Mouse (Mus musculus) erythroblast, embryonic 14.5 days (primary cell): Measurements from ENCODE around the gene Cd163. TPM values are rescaled to one million over a fixed set of nuclear protein-coding genes. Genes with fewer than 3 reads are reported as not detected.
A peak's percentile ranks its signal among the peaks of the same experiment; 100 is the strongest.

Experiments
- H3K27me3 ChIP-seq: 2 replicates; pipeline ENCODE4 v1.6.1; 2012; ENCODE audit warnings: inconsistent platforms; ENCODE audit not compliant: control insufficient read depth
- H3K36me3 ChIP-seq: 2 replicates; pipeline ENCODE4 v1.6.1; 2012; ENCODE audit warnings: mild to moderate bottlenecking, inconsistent platforms; ENCODE audit not compliant: control insufficient read depth
- H3K4me1 ChIP-seq: 2 replicates; pipeline ENCODE4 v1.6.1; 2012; ENCODE audit warnings: inconsistent platforms; ENCODE audit not compliant: control insufficient read depth
- H3K4me3 ChIP-seq: replicated peaks from 2 replicates; pipeline ENCODE3; 2012; ENCODE audit warnings: moderate library complexity, mild to moderate bottlenecking, inconsistent platforms
- H3K9me3 ChIP-seq: 2 replicates; pipeline ENCODE4 v1.6.1; 2012; ENCODE audit warnings: low read length, inconsistent platforms, mixed read lengths; ENCODE audit not compliant: control insufficient read depth
- GATA1 ChIP-seq: IDR thresholded peaks from 2 replicates; pipeline ENCODE4 v1.6.1; 2012; ENCODE audit warnings: low read length, inconsistent platforms, mixed read lengths
- TAL1 ChIP-seq: IDR thresholded peaks from 3 replicates; pipeline ENCODE4 v1.6.1; 2012; ENCODE audit warnings: low read length, inconsistent platforms, mixed read lengths
- polyA plus RNA-seq: library from polyadenylated mRNA; stranded (reverse); fragments of >175 nt; gene quantifications from 2 replicates; pipeline ENCODE4 v1.2.3, GENCODE M21; 2012

Cd163 gene
- polyA plus RNA-seq, 1 experiment = not detected

DNA sequence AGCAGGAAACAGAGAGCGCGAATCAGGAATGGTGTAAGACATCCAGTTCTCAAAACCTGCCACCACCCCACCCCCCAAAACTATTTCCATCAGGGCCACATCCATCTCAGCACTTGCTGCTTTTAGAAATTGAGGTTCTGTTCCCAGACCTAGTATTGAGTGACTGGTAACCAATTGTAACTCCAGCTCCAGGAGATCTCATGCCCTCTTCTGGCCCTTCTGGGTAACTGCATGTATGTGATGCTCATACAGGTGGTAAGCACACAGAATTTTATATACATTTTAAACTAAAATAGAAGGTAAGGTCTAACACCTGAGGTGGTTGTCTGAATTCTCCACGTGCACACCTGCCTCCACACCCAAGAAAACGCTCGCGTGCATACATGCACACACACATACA lies 42.2 kb downstream of the Cd163 start:
- no peak for TF ChIP-seq TAL1
- no peak for TF ChIP-seq GATA1
- H3K4me1 ChIP-seq = no peaks in the 10 kb centered on the region
- no peaks in the 10 kb centered on the region for H3K27me3 ChIP-seq
- H3K4me3 ChIP-seq = no peak overlapping the region
- no peaks in the 10 kb centered on the region for H3K9me3 ChIP-seq
- no peaks in the 10 kb centered on the region for H3K36me3 ChIP-seq

DNA sequence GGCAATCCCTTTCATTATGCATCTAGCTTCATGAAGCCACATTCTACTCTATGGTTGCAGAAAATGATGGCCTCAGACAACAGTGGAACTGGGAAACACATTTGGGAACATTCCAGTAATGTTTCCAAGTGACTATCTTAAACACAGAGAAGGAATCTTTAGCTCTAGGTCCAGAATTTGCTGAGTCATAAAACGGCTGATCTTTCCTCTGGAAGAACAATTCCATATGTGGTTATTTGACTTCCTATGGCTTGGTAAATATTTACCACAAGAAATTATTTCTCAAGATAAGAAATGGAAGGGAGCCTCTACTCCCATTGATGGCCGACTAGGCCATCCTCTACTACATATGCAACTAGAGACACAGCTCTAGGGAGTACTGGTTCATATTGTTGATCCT lies 48.8 kb downstream of the Cd163 start:
- H3K27me3 ChIP-seq = no peaks in the 10 kb centered on the region
- no peaks in the 10 kb centered on the region for H3K9me3 ChIP-seq
- no peaks in the 10 kb centered on the region for H3K4me1 ChIP-seq
- no peaks in the 10 kb centered on the region for H3K36me3 ChIP-seq
- no peak for TF ChIP-seq GATA1
- no peak for TF ChIP-seq TAL1
- H3K4me3 ChIP-seq = no peak overlapping the region

DNA sequence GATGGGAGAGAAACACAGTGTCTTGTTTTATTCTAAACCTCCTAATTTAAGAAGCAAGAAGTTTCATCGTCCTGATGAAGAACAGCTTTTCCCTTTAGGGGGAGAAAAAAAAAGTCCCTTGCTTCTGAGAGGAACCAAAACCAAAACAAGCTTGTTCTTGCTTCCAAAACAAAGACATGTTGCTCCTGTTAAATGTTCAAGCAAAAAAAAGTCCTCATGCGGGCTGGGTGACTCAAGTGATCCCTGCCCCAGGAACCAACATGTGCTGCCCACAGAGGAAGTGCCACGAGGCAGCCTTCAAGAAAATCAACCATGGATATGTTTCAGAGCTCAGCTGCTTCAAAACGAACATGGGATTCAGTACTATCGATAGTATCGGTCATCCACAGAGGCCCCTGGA lies 54.5 kb downstream of the Cd163 start:
- no peaks in the 10 kb centered on the region for H3K36me3 ChIP-seq
- TF ChIP-seq GATA1 (no peak), TAL1 (no peak)
- H3K4me3 ChIP-seq = no peak overlapping the region
- H3K4me1 ChIP-seq = no peaks in the 10 kb centered on the region
- H3K27me3 ChIP-seq = no peaks in the 10 kb centered on the region
- no peaks in the 10 kb centered on the region for H3K9me3 ChIP-seq

DNA sequence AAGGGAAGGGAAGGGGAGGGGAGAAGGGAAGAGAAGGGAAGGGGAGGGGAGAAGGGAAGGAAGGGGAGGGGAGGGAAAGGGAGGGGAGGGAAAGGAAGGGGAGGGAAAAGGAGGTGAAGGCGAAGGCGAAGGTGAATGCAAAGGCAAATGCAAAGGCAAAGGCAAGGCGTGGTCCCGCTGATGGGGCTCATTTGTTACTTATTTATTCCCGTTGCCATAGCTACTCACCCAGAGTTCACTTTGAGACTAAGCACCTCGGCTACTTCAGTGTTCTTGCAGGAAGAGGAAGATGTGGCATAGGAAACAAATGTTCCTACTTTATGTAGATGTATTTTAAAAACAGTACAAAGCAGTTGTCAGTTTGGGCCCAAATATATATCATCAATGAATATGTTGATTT lies 56.1 kb downstream of the Cd163 start:
- no peaks in the 10 kb centered on the region for H3K27me3 ChIP-seq

DNA sequence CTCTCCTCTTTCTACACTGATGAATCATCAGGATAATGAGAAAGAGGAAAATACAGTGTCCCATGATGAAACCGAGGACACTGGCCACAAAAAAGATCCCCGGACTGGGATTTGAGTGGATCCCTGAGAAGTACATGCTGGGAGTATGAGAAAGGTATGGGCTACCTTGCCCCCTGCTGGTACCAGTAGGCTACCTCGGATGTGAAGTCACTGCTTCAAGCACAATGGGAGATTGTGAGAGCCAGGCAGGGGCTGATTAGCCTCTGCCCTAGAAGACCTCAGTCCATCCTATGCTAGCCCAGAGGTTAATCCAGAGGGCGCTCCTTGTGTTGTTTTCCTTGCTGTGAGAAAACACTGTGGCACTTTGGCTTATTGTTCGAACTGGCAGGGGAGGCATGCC lies 59.9 kb downstream of the Cd163 start:
- no peak for TF ChIP-seq GATA1
- TF ChIP-seq TAL1 = no peak
- H3K36me3 ChIP-seq = no peaks in the 10 kb centered on the region
- no peaks in the 10 kb centered on the region for H3K9me3 ChIP-seq
- no peak overlapping the region for H3K4me3 ChIP-seq
- H3K27me3 ChIP-seq = no peaks in the 10 kb centered on the region
- no peaks in the 10 kb centered on the region for H3K4me1 ChIP-seq

More for the DNA sequence above, 56.1 kb downstream of the Cd163 start:
- TF ChIP-seq TAL1 = no peak
- no peak for TF ChIP-seq GATA1
- no peak overlapping the region for H3K4me3 ChIP-seq
- no peaks in the 10 kb centered on the region for H3K4me1 ChIP-seq
- no peaks in the 10 kb centered on the region for H3K9me3 ChIP-seq
- no peaks in the 10 kb centered on the region for H3K36me3 ChIP-seq

DNA sequence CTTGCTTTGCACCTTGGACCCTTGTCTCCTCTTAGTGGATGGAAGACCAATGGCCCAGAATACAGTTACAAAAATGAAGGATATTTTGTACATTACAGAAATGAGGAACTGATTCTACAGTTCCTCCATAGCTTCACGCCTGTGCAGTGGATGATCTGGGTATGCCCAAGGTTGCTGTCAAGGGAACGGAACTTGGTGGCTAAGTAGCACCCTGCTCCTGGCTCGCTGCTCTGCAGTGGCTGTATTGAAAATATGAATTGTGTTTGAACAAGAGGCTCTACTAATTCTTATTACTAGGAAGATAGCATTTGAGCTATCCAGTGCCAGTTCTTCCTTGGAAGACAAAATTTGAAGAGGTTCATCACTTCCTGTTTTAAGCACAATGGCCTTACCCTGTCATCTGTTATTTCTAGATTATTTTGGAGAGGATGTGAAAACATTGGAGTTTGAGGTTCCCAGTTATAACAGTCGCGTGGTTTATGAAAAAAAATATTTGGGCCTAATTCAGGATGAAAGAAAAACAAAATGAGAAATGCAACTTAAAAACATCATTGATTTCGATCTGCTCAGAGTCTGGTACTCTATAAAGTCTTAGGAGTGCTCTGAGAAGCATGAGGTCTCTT lies 69.2 kb downstream of the Cd163 start:
- H3K9me3 ChIP-seq = no peaks in the 10 kb centered on the region
- TF ChIP-seq TAL1 = no peak
- TF ChIP-seq GATA1 = no peak
- no peaks in the 10 kb centered on the region for H3K27me3 ChIP-seq
- peaks cover 33% of the 10 kb centered on the region for H3K4me1 ChIP-seq
- H3K4me3 ChIP-seq = no peak overlapping the region
- no peaks in the 10 kb centered on the region for H3K36me3 ChIP-seq

DNA sequence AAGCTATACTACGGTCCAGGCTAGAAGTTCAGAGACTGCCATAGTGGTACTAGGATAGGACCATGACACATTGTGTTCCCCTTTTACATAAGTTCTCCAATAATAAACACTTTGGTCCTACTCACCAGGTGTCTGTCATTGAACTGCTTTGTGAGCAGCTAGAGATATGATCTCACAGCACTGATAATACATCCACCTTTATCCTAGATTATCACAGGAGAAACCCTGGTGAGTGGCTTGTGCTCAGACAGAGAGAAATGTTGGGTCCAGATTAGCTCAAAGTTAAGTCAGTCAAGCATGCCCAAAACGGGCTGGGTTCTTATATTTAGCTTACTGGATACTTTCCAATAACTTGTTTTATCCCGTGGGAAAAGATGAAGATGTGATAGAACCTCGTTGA lies 70.2 kb downstream of the Cd163 start:
- peaks cover 33% of the 10 kb centered on the region for H3K4me1 ChIP-seq
- no peaks in the 10 kb centered on the region for H3K9me3 ChIP-seq
- no peaks in the 10 kb centered on the region for H3K36me3 ChIP-seq
- H3K4me3 ChIP-seq = no peak overlapping the region
- H3K27me3 ChIP-seq = no peaks in the 10 kb centered on the region
- TF ChIP-seq GATA1 = no peak
- TF ChIP-seq TAL1 = no peak

DNA sequence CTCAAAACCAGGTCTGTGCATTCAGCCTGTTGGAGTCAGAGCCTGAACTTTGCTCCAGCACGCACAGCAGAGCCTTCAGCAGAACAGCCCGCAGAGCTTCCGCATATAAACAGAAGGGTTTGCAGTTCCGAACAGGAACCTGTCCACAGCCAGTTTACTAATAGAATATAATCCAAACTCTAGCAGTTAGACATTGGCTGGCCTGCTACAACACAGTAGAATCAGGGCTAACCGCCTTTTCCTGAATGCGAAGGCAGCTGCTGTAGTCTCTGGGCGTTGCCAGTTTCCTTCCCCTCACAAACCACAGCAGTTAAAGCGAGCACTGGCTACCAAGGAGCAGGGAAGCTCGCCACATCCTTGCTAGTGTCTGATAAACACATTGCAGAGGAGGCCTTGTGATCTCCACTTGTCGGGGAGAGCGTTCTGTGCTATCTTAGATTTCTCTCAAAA lies 71.0 kb downstream of the Cd163 start:
- Histone ChIP-seq H3K27me3 (no peaks in the 10 kb centered on the region), H3K4me1 (peaks cover 33% of the 10 kb centered on the region), H3K36me3 (no peaks in the 10 kb centered on the region), H3K9me3 (no peaks in the 10 kb centered on the region), H3K4me3 (peak overlapping the region; percentile 37)
- TF ChIP-seq GATA1 (no peak), TAL1 (peak; percentile 31; the same call in 1 of the 3 replicates)

DNA sequence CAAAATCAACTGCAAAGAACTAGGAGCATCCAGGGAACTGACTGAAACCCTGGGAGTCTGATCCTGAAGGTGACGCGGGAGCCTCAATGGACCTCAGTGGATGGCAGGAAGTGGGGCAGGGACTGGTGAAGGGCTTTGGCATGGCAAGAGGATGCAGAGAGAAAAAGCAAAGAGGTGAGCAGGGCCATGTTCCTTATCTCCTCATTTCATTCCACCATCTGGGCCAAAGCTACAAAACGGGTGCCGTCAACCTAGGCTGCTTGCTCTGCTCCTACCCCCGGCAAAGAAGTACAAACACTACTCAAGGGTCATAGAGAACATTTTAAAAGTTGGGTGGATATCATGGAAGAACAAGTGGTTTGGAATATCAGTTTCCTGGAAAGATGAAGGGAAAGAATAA lies 71.9 kb downstream of the Cd163 start:
- Histone ChIP-seq H3K36me3 (no peaks in the 10 kb centered on the region), H3K4me1 (peaks cover 33% of the 10 kb centered on the region), H3K27me3 (no peaks in the 10 kb centered on the region), H3K9me3 (no peaks in the 10 kb centered on the region), H3K4me3 (no peak overlapping the region)
- TF ChIP-seq GATA1 (no peak), TAL1 (no peak)

DNA sequence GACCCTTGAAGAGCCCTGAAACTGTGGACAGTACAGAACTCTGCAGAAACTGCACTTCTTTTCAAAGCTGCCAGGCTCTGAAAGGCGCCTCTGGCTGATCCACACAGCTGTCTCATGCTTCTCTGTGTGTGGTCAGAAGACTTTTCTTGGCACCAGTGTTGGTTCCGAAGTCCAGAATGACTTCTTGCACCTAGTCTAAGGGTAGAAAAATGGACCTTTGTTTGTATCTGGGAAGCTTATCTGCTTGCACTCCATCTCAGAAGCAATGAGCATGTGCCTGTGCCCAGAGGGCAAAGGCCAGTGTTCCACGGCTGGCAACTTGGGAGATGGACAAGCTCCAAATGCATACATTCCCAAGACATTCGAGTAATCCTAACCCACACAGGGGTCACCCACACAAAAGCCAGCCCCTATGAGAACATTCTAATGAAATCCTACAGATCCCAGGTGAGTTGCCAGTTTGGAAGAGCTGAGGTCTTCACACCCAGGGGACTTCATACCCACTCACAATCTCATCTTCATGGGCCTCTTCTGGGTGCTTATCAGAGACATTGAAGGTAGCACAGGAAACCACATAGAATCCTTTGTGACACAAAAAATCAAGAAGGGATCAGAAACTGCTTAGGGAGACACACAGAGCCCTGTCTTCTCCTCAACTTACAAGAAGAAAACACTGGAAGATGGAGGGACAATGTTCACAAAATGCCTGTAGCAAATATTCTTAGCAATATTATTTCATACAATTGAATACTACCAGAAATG lies 73.2 kb downstream of the Cd163 start:
- Histone ChIP-seq H3K36me3 (no peaks in the 10 kb centered on the region), H3K9me3 (no peaks in the 10 kb centered on the region), H3K27me3 (no peaks in the 10 kb centered on the region), H3K4me1 (peaks cover 33% of the 10 kb centered on the region), H3K4me3 (no peak overlapping the region)
- TF ChIP-seq GATA1 (no peak), TAL1 (no peak)
